Mouse (Mus musculus) myocyte (in vitro differentiated cells): ENCODE data around the gene Tmem176b. TPM values are rescaled to one million over a fixed set of nuclear protein-coding genes. Genes with fewer than 3 reads are reported as not detected.

Source experiments
- H3K27me3 ChIP-seq: one replicate; pipeline ENCODE4 v1.6.1; 2011; ENCODE audit not compliant: control insufficient read depth, insufficient read depth, insufficient read length
- H3K36me3 ChIP-seq: one replicate; pipeline ENCODE4 v1.6.1; 2011; ENCODE audit not compliant: control insufficient read depth, insufficient read depth
- H3K4me2 ChIP-seq: one replicate; pipeline ENCODE4 v1.6.1; 2011; ENCODE audit warnings: low read depth, control low read depth
- H3K4me3 ChIP-seq: one replicate; pipeline ENCODE4 v1.5.1; 2011; ENCODE audit warnings: mild to moderate bottlenecking, control low read depth, moderate library complexity
- H3K79me2 ChIP-seq: one replicate; pipeline ENCODE4 v1.6.1; 2011; ENCODE audit not compliant: control insufficient read depth, insufficient read depth
- H3ac ChIP-seq: one replicate; pipeline ENCODE4 v1.6.1; 2011; ENCODE audit not compliant: control insufficient read depth, insufficient read length
- CEBPB ChIP-seq: IDR thresholded peaks from 2 replicates; pipeline ENCODE4 v1.6.1; 2011; ENCODE audit warnings: mild to moderate bottlenecking, moderate library complexity; ENCODE audit not compliant: poor library complexity, insufficient read depth, severe bottlenecking
- E2F4 ChIP-seq: IDR thresholded peaks from one replicate; pipeline ENCODE4 v1.6.1; 2011; ENCODE audit warnings: mild to moderate bottlenecking, control low read depth, moderate library complexity; ENCODE audit not compliant: insufficient read depth
- MAX ChIP-seq: IDR thresholded peaks from one replicate; pipeline ENCODE4 v1.6.1; 2011; ENCODE audit warnings: low read depth, mild to moderate bottlenecking, control low read depth
- MYOD1 ChIP-seq, 3 experiments: IDR thresholded peaks; one replicate each; pipeline ENCODE4 v1.6.1; 2011; ENCODE audit warnings: control low read depth in 2 of 3, low read depth in 2 of 3, mild to moderate bottlenecking in 2 of 3, moderate library complexity in 1 of 3; ENCODE audit not compliant: insufficient read length in 2 of 3, control insufficient read depth in 1 of 3
- MYOG ChIP-seq, 3 experiments: IDR thresholded peaks; one replicate each; pipeline ENCODE4 v1.6.1; 2011; ENCODE audit warnings: control low read depth in 2 of 3, low read depth in 2 of 3, mild to moderate bottlenecking in 2 of 3; ENCODE audit not compliant: insufficient read length in 2 of 3, control insufficient read depth in 1 of 3, insufficient read depth in 1 of 3
- POLR2A ChIP-seq: IDR thresholded peaks from one replicate; pipeline ENCODE4 v1.6.1; 2011; ENCODE audit warnings: low read depth, mild to moderate bottlenecking, control low read depth, moderate library complexity; ENCODE audit not compliant: insufficient read length
- POLR2AphosphoS2 ChIP-seq: IDR thresholded peaks from one replicate; pipeline ENCODE4 v1.6.1; 2011; ENCODE audit warnings: low read depth, control low read depth; ENCODE audit not compliant: insufficient read length
- REST ChIP-seq: IDR thresholded peaks from one replicate; pipeline ENCODE4 v1.6.1; 2011; ENCODE audit warnings: mild to moderate bottlenecking, control low read depth, moderate library complexity; ENCODE audit not compliant: insufficient read depth, insufficient read length
- SRF ChIP-seq: IDR thresholded peaks from one replicate; pipeline ENCODE4 v1.6.1; 2011; ENCODE audit warnings: low read depth; ENCODE audit not compliant: control insufficient read depth, insufficient read length
- TCF12 ChIP-seq: IDR thresholded peaks from one replicate; pipeline ENCODE4 v1.6.1; 2011; ENCODE audit warnings: mild to moderate bottlenecking, control low read depth; ENCODE audit not compliant: poor library complexity, insufficient read depth, severe bottlenecking
- TCF3 ChIP-seq: IDR thresholded peaks from one replicate; pipeline ENCODE4 v1.6.1; 2011; ENCODE audit warnings: low read depth, control low read depth; ENCODE audit not compliant: insufficient read length
- USF1 ChIP-seq: IDR thresholded peaks from one replicate; pipeline ENCODE4 v1.6.1; 2011; ENCODE audit warnings: low read depth, mild to moderate bottlenecking, control low read depth, moderate library complexity
- polyA plus RNA-seq: library from polyadenylated mRNA; unstranded; fragments of >200 nt; fragmentation: generic; extraction: Trizol; gene quantifications from one replicate; pipeline ENCODE4 v1.2.1, GENCODE M21; 2012; ENCODE audit warnings: missing spikeins

Gene Tmem176b
- polyA plus RNA-seq, 1 experiment, result 9.9 TPM

DNA sequence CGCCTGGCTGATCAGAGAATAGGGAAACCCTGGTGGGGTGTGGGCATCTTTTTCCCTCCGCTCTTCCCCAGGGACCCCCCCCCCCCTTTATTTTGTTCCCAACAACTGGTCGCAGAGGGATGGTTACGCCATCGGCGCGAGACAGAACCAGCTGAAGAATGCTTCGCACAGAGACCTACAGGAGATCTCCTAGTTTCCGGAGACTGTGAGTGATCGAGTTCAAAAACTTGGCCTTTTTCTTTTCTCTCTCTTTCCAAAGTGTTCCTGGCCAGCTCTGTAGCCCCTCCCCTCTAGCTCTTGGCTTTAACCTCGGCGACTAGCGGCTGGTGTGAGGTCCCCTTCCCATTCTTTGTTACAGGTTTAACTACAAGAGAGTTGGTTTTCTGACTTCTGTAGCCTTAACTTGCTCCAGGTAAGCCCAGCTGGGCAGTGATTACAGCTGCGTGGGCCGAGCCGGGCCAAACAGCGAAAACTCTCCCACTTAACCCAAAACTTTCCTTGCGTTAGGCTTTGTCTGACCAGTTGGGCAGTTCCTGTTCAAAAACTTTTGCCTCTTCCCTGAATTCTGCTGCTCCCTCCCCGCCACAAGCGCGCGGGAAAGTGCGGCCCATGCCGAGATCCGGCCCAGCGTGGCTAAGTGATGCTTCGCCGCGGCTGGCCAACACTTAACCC, 10.7 kb upstream of the Tmem176b start:
- Histone ChIP-seq H3K4me3 (no peak overlapping the region), H3K36me3 (no peaks in the 10 kb centered on the region)
- no peak for TF ChIP-seq USF1
- no peak for TF ChIP-seq MYOD1 (IDR thresholded peaks at IDR 0.05; ENCODE audit: control insufficient read depth in 1 of 3, insufficient read length in 2 of 3, low read depth in 2 of 3)
- TF ChIP-seq MAX, result no peak
- no peak for TF ChIP-seq REST
- TF ChIP-seq POLR2A, result no peak

DNA sequence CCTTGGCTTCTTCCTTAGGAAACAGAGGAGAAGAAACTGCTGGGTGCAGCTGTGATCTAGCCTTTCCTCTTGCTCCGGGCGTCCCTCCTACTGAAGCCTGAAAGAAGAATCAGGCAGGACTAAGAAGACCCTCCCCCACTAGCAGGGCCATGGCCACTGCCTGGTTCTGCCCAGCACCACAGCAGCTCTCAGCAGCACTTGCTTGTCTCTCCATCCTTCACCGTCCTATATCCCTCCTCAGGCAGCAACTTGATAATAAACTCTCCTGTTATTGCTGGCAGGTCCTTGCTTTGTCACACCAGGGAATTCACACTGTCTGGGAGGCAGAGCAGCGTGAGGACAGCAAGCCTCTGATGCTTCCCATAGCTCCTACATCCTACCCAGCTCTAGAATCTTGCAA, 3.8 kb upstream of the Tmem176b start:
- no peak overlapping the region for H3K4me3 ChIP-seq
- TF ChIP-seq MAX (no peak), MYOD1 (IDR thresholded peaks at IDR 0.05; ENCODE audit: control insufficient read depth in 1 of 3, insufficient read length in 2 of 3, low read depth in 2 of 3) (no peak), REST (no peak), TCF3 (no peak), SRF (no peak), USF1 (no peak), POLR2A (no peak), E2F4 (no peak), TCF12 (no peak), MYOG (IDR thresholded peaks at IDR 0.05; ENCODE audit: control insufficient read depth in 1 of 3, insufficient read depth in 1 of 3, insufficient read length in 2 of 3, low read depth in 2 of 3) (no peak), POLR2AphosphoS2 (no peak)

More for the DNA sequence above, 10.7 kb upstream of the Tmem176b start:
- Histone ChIP-seq H3ac (no peak overlapping the region), H3K4me2 (no peak overlapping the region), H3K27me3 (no peaks in the 10 kb centered on the region), H3K79me2 (no peaks in the 10 kb centered on the region)

DNA sequence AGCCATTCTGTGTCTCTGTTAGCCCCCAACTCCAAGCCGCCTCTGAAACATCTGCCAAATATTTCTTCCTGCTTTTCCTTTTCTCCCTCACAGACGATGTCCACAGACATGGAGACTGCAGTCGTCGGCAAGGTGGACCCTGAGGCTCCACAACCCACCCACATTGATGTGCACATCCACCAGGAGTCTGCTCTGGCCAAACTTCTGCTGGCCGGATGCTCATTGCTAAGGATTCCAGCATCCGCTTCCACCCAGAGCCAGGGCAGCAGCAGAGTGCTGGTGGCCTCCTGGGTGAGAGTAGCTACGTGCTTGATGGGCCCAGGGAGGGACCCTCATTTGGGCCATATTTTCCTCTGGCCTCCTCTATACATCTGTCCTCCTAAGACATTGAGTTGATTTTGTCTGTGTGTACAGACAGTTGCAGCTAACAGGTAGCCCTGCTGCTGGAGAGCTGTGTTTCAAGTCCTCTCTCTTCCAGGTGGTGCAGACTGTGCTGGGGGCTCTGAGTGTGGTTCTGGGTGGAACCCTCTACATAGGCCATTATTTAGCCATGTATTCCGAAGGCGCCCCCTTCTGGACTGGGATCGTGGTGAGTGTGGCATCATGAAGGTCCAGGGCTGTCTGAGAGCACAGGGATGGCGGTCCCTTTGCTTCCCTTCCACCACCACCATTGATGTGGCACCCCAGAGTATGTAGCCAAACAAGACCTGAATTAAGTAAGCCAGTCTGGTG, 981 bp upstream of the Tmem176b start:
- H3K4me2 ChIP-seq, result no peak overlapping the region
- H3ac ChIP-seq, result no peak overlapping the region
- no peaks in the 10 kb centered on the region for H3K27me3 ChIP-seq
- H3K36me3 ChIP-seq, result no peaks in the 10 kb centered on the region
- no peak for TF ChIP-seq POLR2A
- TF ChIP-seq TCF3, result no peak
- TF ChIP-seq MYOD1 (IDR thresholded peaks at IDR 0.05; ENCODE audit: control insufficient read depth in 1 of 3, insufficient read length in 2 of 3, low read depth in 2 of 3), result no peak
- TF ChIP-seq MYOG (IDR thresholded peaks at IDR 0.05; ENCODE audit: control insufficient read depth in 1 of 3, insufficient read depth in 1 of 3, insufficient read length in 2 of 3, low read depth in 2 of 3), result no peak
- no peak for TF ChIP-seq POLR2AphosphoS2
- TF ChIP-seq TCF12, result no peak
- TF ChIP-seq SRF, result no peak
- no peak for TF ChIP-seq REST
- TF ChIP-seq USF1, result no peak
- TF ChIP-seq MAX, result no peak
- no peak for TF ChIP-seq CEBPB
- TF ChIP-seq E2F4, result no peak
- no peak overlapping the region for H3K4me3 ChIP-seq
- no peaks in the 10 kb centered on the region for H3K79me2 ChIP-seq

More for the DNA sequence above, 3.8 kb upstream of the Tmem176b start:
- H3K36me3 ChIP-seq, result no peaks in the 10 kb centered on the region
- H3K27me3 ChIP-seq, result no peaks in the 10 kb centered on the region
- no peaks in the 10 kb centered on the region for H3K79me2 ChIP-seq
- H3ac ChIP-seq, result no peak overlapping the region
- H3K4me2 ChIP-seq, result no peak overlapping the region

DNA sequence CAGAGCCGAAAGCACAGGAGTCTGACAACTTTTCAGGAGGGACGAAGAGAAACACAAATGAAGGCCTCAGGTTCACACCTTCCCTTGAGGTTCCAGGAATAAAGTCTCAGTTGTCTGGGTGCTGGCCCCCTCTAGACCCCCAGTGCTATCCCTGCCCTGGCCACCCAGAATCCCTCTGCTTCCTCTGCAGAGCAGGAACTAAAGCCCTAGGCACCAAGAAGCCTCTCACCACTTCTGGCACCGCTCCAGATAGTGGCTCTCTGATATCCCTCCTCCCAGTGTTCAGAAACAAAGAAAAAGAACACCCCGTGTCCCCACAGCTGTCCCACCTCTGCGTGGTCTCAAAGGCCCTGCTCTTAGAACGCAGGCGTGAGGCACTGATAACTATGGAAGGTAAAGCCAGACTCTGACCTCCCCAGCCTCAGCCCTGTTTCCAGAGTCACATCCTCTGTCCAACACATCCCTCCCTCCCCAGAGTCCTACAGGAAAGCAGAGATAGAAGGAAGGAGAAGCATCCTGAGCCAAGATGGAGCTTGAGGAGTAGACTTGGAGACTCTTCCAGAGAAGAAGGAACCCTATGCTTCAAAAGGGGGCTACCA, 826 bp downstream of the Tmem176b start, which contains the start of gene Tmem176a:
Tmem176a (plus strand) TSS at position 549 of the 599 bp plus-strand sequence.
- Histone ChIP-seq H3K36me3 (no peaks in the 10 kb centered on the region), H3K27me3 (no peaks in the 10 kb centered on the region), H3K79me2 (no peaks in the 10 kb centered on the region), H3ac (no peak within 1 kb of the TSS), H3K4me3 (no peak within 1 kb of the TSS), H3K4me2 (no peak within 1 kb of the TSS)
- TF ChIP-seq E2F4 (no peak), POLR2A (no peak), MAX (no peak), USF1 (no peak), CEBPB (no peak), POLR2AphosphoS2 (no peak), SRF (no peak), REST (no peak), MYOD1 (IDR thresholded peaks at IDR 0.05; ENCODE audit: control insufficient read depth in 1 of 3, insufficient read length in 2 of 3, low read depth in 2 of 3) (no peak), MYOG (IDR thresholded peaks at IDR 0.05; ENCODE audit: control insufficient read depth in 1 of 3, insufficient read depth in 1 of 3, insufficient read length in 2 of 3, low read depth in 2 of 3) (no peak), TCF12 (no peak), TCF3 (no peak)
